Mouse (Mus musculus): ENCODE results near the gene Supt20.

GRCm38 (mm10) chr3:54689091-54689490 is 3.5 kb upstream of the Supt20 start:
- TF ChIP-seq CTCF (IDR thresholded peaks at IDR 0.05; ENCODE audit: low read depth) (peak; percentile 54), EP300 (IDR thresholded peaks at IDR 0.05; ENCODE audit: low read depth) (no peak)

Data from liver, postnatal 0 days (tissue).